Mouse (Mus musculus): ENCODE measurements around the gene Il10ra. TPM values are rescaled to one million over a fixed set of nuclear protein-coding genes. Genes with fewer than 3 reads are reported as not detected.

The Il10ra gene
- 1 to 10 TPM; 3.0 to 4.1 TPM for total RNA-seq (2021)

- intact Hi-C loops (cut with DNase I): no loop called here
- peak; percentile 49 to 56 for DNase-seq (ENCODE audit: low spot score in 2 of 2)
Observed at GRCm38 (mm10) chr9:45268597-45269325, at the start of gene Il10ra. Il10ra (minus strand) TSS chr9:45269149.

GRCm38 (mm10) chr9:45317635-45318034 is 48.7 kb upstream of the Il10ra start:
- no peak for DNase-seq (ENCODE audit: low spot score in 2 of 2)
- intact Hi-C loops (cut with DNase I): no loop called here

GRCm38 (mm10) chr9:45313913-45314312 is 45.0 kb upstream of the Il10ra start:
- intact Hi-C loops (cut with DNase I): no loop called here
- DNase-seq (ENCODE audit: low spot score in 2 of 2): no peak

- DNase-seq (ENCODE audit: low spot score in 2 of 2): no peak
- intact Hi-C loops (cut with DNase I): no loop called here
Observed at GRCm38 (mm10) chr9:45311858-45312257, 42.9 kb upstream of the Il10ra start.

- intact Hi-C loops (cut with DNase I): no loop called here
- no peak for DNase-seq (ENCODE audit: low spot score in 2 of 2)
Observed at GRCm38 (mm10) chr9:45308521-45308920, 39.6 kb upstream of the Il10ra start.

GRCm38 (mm10) chr9:45306746-45307410 is 37.9 kb upstream of the Il10ra start:
- intact Hi-C loops (cut with DNase I): no loop called here

GRCm38 (mm10) chr9:45301771-45302170 is 32.8 kb upstream of the Il10ra start:
- DNase-seq (ENCODE audit: low spot score in 2 of 2): no peak
- intact Hi-C loops (cut with DNase I): loop anchor here (5.0 kb wide), 1 partner anchor 451 kb away; no protein-coding TSS in a partner anchor

More at GRCm38 (mm10) chr9:45306746-45307410, 37.9 kb upstream of the Il10ra start:
- DNase-seq (ENCODE audit: low spot score in 2 of 2): no peak

- intact Hi-C loops (cut with DNase I): loop anchor here (1.0 to 5.0 kb wide), 3 partner anchors 88 to 452 kb away; no protein-coding TSS in a partner anchor
- DNase-seq (ENCODE audit: low spot score in 2 of 2): peak; percentile 95 to 98
Observed at GRCm38 (mm10) chr9:45300422-45301104, 31.6 kb upstream of the Il10ra start.

- intact Hi-C loops (cut with DNase I): loop anchor here (1.0 to 5.0 kb wide), 4 partner anchors 77 to 453 kb away; no protein-coding TSS in a partner anchor
- peak in 1 of 2 experiments; percentile 5 for DNase-seq (ENCODE audit: low spot score in 2 of 2)
Observed at GRCm38 (mm10) chr9:45299231-45300006, 30.5 kb upstream of the Il10ra start.

GRCm38 (mm10) chr9:45294210-45295011 is 25.5 kb upstream of the Il10ra start:
- intact Hi-C loops (cut with DNase I): loop anchor here (5.0 kb wide), 1 partner anchor 72 kb away; no protein-coding TSS in a partner anchor
- no peak for DNase-seq (ENCODE audit: low spot score in 2 of 2)

GRCm38 (mm10) chr9:45291481-45292168 is 22.7 kb upstream of the Il10ra start:
- intact Hi-C loops (cut with DNase I): no loop called here
- no peak for DNase-seq (ENCODE audit: low spot score in 2 of 2)

GRCm38 (mm10) chr9:45282466-45282865 is 13.5 kb upstream of the Il10ra start:
- intact Hi-C loops (cut with DNase I): no loop called here

GRCm38 (mm10) chr9:45280891-45281290 is 11.9 kb upstream of the Il10ra start:
- intact Hi-C loops (cut with DNase I): no loop called here
- DNase-seq (ENCODE audit: low spot score in 2 of 2): peak in 1 of 2 experiments; percentile 11

More at GRCm38 (mm10) chr9:45282466-45282865, 13.5 kb upstream of the Il10ra start:
- no peak for DNase-seq (ENCODE audit: low spot score in 2 of 2)

- no peak for DNase-seq (ENCODE audit: low spot score in 2 of 2)
- intact Hi-C loops (cut with DNase I): no loop called here
Observed at GRCm38 (mm10) chr9:45280059-45280458, 11.1 kb upstream of the Il10ra start.

- intact Hi-C loops (cut with DNase I): no loop called here
- DNase-seq (ENCODE audit: low spot score in 2 of 2): peak in 1 of 2 experiments; percentile 19
Observed at GRCm38 (mm10) chr9:45274635-45275034, 5.7 kb upstream of the Il10ra start.

- intact Hi-C loops (cut with DNase I): no loop called here
- DNase-seq (ENCODE audit: low spot score in 2 of 2): no peak
Observed at GRCm38 (mm10) chr9:45274218-45274617, 5.3 kb upstream of the Il10ra start.

- intact Hi-C loops (cut with DNase I): no loop called here
- DNase-seq (ENCODE audit: low spot score in 2 of 2): peak in 1 of 2 experiments; percentile 21
Observed at GRCm38 (mm10) chr9:45272213-45272612, 3.3 kb upstream of the Il10ra start.

- no peak for DNase-seq (ENCODE audit: low spot score in 2 of 2)
- intact Hi-C loops (cut with DNase I): no loop called here
Observed at GRCm38 (mm10) chr9:45268079-45268478, 870 bp downstream of the Il10ra start.

All from left cerebral cortex, postnatal 25 days (tissue).